In genomic region chr12:3571787-3572580, GRCm38 (mm10) we compare ENCODE assay signal across 8 mouse cellular contexts. TPM values are rescaled to one million over a fixed set of nuclear protein-coding genes. Genes with fewer than 3 reads are reported as not detected.
A peak's percentile ranks its signal among the peaks of the same experiment; 100 is the strongest.
DNase-seq lines count a peak whose midpoint lies in the region; ATAC-seq and TF ChIP-seq lines count a peak whose summit lies in the region.

TSS of gene Dtnb (plus strand) at chr12:3572381.

- DNase-seq in c-Kit-positive CD71-negative TER-119-negative erythroid progenitor cells, embryonic 14.5 days (ENCODE audit: low read depth), result peak; percentile 33
- DNase-seq in forebrain, embryonic 11.5 days (ENCODE audit: low spot score), result peak; percentile 84
- DNase-seq in kidney, postnatal 36 days, result peak; percentile 81 to 88
- DNase-seq in liver, postnatal 0 days, result peak; percentile 82
- DNase-seq in testis, postnatal 10 days (ENCODE audit: low spot score), result peak; percentile 86

- no peaks in the 10 kb centered on the region for H3K36me3 ChIP-seq in forebrain, embryonic 11.5 days (ENCODE audit: control insufficient read depth, insufficient read depth, low read length)
- H3K36me3 ChIP-seq in heart, embryonic 16.5 days (ENCODE audit: control insufficient read depth, insufficient read depth), result no peaks in the 10 kb centered on the region
- H3K36me3 ChIP-seq in liver, postnatal 0 days (replicated peaks; ENCODE audit: insufficient read depth, low read length), result no peaks in the 10 kb centered on the region
- no peaks in the 10 kb centered on the region for H3K36me3 ChIP-seq in neural tube, embryonic 14.5 days (ENCODE audit: control insufficient read depth, insufficient read depth, low read length)

- H3K27ac ChIP-seq in forebrain, embryonic 11.5 days (ENCODE audit: low read depth, low read length), result peak within 1 kb of the TSS; percentile 62
- peak within 1 kb of the TSS; percentile 49 for H3K27ac ChIP-seq in heart, embryonic 16.5 days (ENCODE audit: low read length)
- H3K27ac ChIP-seq in liver, postnatal 0 days (ENCODE audit: low read depth), result peak within 1 kb of the TSS; percentile 94
- H3K27ac ChIP-seq in neural tube, embryonic 14.5 days (ENCODE audit: low read depth, low read length), result peak within 1 kb of the TSS; percentile 92

- TF ChIP-seq CTCF in liver, postnatal 0 days (IDR thresholded peaks at IDR 0.05; ENCODE audit: low read depth), result no peak

- peak within 1 kb of the TSS; percentile 91 for H3K9ac ChIP-seq in forebrain, embryonic 11.5 days (ENCODE audit: low read length)
- H3K9ac ChIP-seq in heart, embryonic 16.5 days (ENCODE audit: low read length), result peak within 1 kb of the TSS; percentile 82
- H3K9ac ChIP-seq in liver, postnatal 0 days (replicated peaks), result peak within 1 kb of the TSS; percentile 95
- H3K9ac ChIP-seq in neural tube, embryonic 14.5 days (replicated peaks; ENCODE audit: low read depth, low read length), result peak within 1 kb of the TSS; percentile 95

- H3K4me3 ChIP-seq in forebrain, embryonic 11.5 days (ENCODE audit: low read depth, low read length), result peak within 1 kb of the TSS; percentile 83
- peak within 1 kb of the TSS; percentile 73 for H3K4me3 ChIP-seq in heart, embryonic 16.5 days (ENCODE audit: low read length)
- peak within 1 kb of the TSS; percentile 96 for H3K4me3 ChIP-seq in liver, postnatal 0 days (ENCODE audit: low read depth, low read length)
- peak within 1 kb of the TSS; percentile 90 for H3K4me3 ChIP-seq in neural tube, embryonic 14.5 days (ENCODE audit: low read depth, low read length)

- peak; percentile 61 for ATAC-seq in CD4-positive, CD25-positive, alpha-beta regulatory T cell, adult 4 months
- peak; percentile 85 for ATAC-seq in forebrain, embryonic 11.5 days (replicated peaks; ENCODE audit: low FRiP score)
- peak; percentile 84 for ATAC-seq in heart, embryonic 16.5 days (replicated peaks; ENCODE audit: extremely low read depth, insufficient read depth, low FRiP score)
- ATAC-seq in liver, postnatal 0 days, result peak; percentile 93
- peak; percentile 85 for ATAC-seq in neural tube, embryonic 14.5 days (ENCODE audit: low read depth)

- no peaks in the 10 kb centered on the region for H3K27me3 ChIP-seq in forebrain, embryonic 11.5 days (ENCODE audit: control insufficient read depth, insufficient read depth, low read length)
- no peaks in the 10 kb centered on the region for H3K27me3 ChIP-seq in heart, embryonic 16.5 days (ENCODE audit: control insufficient read depth, insufficient read depth, low read length)
- no peaks in the 10 kb centered on the region for H3K27me3 ChIP-seq in liver, postnatal 0 days (ENCODE audit: insufficient read depth, low read length)
- H3K27me3 ChIP-seq in neural tube, embryonic 14.5 days (ENCODE audit: control insufficient read depth, insufficient read depth, low read length), result no peaks in the 10 kb centered on the region

- TF ChIP-seq EP300 in liver, postnatal 0 days (IDR thresholded peaks at IDR 0.05; ENCODE audit: low read depth), result no peak

- 0 out of 2 replicates have a peak, but pooled peaks cover 3% of the 10 kb centered on the region for H3K4me1 ChIP-seq in forebrain, embryonic 11.5 days (replicated peaks; ENCODE audit: control insufficient read depth, insufficient read depth, low read length)
- H3K4me1 ChIP-seq in heart, embryonic 16.5 days (ENCODE audit: control insufficient read depth, insufficient read depth, low read length), result peaks cover 17% of the 10 kb centered on the region; the same call in 1 of the 2 replicates
- H3K4me1 ChIP-seq in liver, postnatal 0 days (ENCODE audit: insufficient read depth), result peaks cover 21% of the 10 kb centered on the region
- peaks cover 10% of the 10 kb centered on the region; the same call in 1 of the 2 replicates for H3K4me1 ChIP-seq in neural tube, embryonic 14.5 days (ENCODE audit: control insufficient read depth, insufficient read depth, low read length)

- H3K4me2 ChIP-seq in forebrain, embryonic 11.5 days (ENCODE audit: low read depth, low read length, severe bottlenecking), result peak within 1 kb of the TSS; percentile 78
- H3K4me2 ChIP-seq in heart, embryonic 16.5 days (ENCODE audit: low read depth, low read length), result peak within 1 kb of the TSS; percentile 76
- peak within 1 kb of the TSS; percentile 86 for H3K4me2 ChIP-seq in liver, postnatal 0 days (ENCODE audit: low read depth, low read length)
- peak within 1 kb of the TSS; percentile 75 for H3K4me2 ChIP-seq in neural tube, embryonic 14.5 days (ENCODE audit: low read depth, low read length)

- no peaks in the 10 kb centered on the region for H3K9me3 ChIP-seq in forebrain, embryonic 11.5 days (ENCODE audit: control insufficient read depth, low read length)
- no peaks in the 10 kb centered on the region for H3K9me3 ChIP-seq in heart, embryonic 16.5 days (replicated peaks; ENCODE audit: control insufficient read depth, low read length)
- no peaks in the 10 kb centered on the region for H3K9me3 ChIP-seq in liver, postnatal 0 days (ENCODE audit: low read length)
- H3K9me3 ChIP-seq in neural tube, embryonic 14.5 days (ENCODE audit: control insufficient read depth, low read length), result no peaks in the 10 kb centered on the region

- 3% methylated on average over 35 of the region's 85 CpGs for WGBS in forebrain, embryonic 11.5 days
- 1% methylated on average over 68 of the region's 85 CpGs for WGBS in heart, embryonic 16.5 days
- 1% methylated on average over 38 of the region's 85 CpGs for WGBS in liver, postnatal 0 days (ENCODE audit: insufficient replicate concordance)
- 3% methylated on average over 42 of the region's 85 CpGs for WGBS in neural tube, embryonic 14.5 days

RNA-seq across cellular contexts. Expression of gene Dtnb, which starts in this region (rescaled TPM):
- polyA plus RNA-seq in CD4-positive, CD25-positive, alpha-beta regulatory T cell, adult 4 months (2017; shearing (Covaris generic)), result 10 to 100 TPM; 25.4 to 28.0 TPM
- 37.8 and 42.7 TPM in 2 replicates for polyA plus RNA-seq in forebrain, embryonic 11.5 days (2014; fragmentation: Nextera tagmentation; extraction: Ambion mirVana)
- polyA plus RNA-seq in heart, embryonic 16.5 days (2015; fragmentation: Nextera tagmentation; extraction: Ambion mirVana), result 14.2 and 14.3 TPM in 2 replicates
- polyA plus RNA-seq in liver, postnatal 0 days (2015; fragmentation: Nextera tagmentation; extraction: Ambion mirVana), result 15.7 and 16.2 TPM in 2 replicates
- polyA plus RNA-seq in neural tube, embryonic 14.5 days (2014; fragmentation: Nextera tagmentation; extraction: Ambion mirVana), result 63.4 and 72.6 TPM in 2 replicates

Comparison
In these comparisons a context has a peak if more than half of its experiments do, and no peak if none do; other contexts are left out.
1. Peak in every context shown above with its lines: DNase-seq, ATAC-seq, H3K4me3 ChIP-seq and H3K27ac ChIP-seq.
2. DNase-seq: peak in every context shown above with its lines; median percentile 86 in testis, postnatal 10 days; 84 in kidney, postnatal 36 days; 84 in forebrain, embryonic 11.5 days; 82 in liver, postnatal 0 days; 33 in c-Kit-positive CD71-negative TER-119-negative erythroid progenitor cells, embryonic 14.5 days.